Mouse (Mus musculus) c-Kit-positive CD71-negative TER-119-negative erythroid progenitor cells, embryonic 14.5 days (primary cell): ENCODE data around the gene Vmn1r195.
"Not testable (repeated sequence)": the region's sequence is repeated elsewhere in the genome, so short reads cannot be mapped to it uniquely, and the experiment has no call there.

Experiments used
- DNase-seq: peaks from one replicate; pipeline ENCODE4 v3.0.0-alpha.2; 2013; ENCODE audit warnings: low read depth

The Vmn1r195 gene

GRCm38 (mm10) chr13:22270222-22270621, at the start of gene Vmn1r195:
TSS of gene Vmn1r195 (plus strand) at chr13:22270522.
- not testable (repeated sequence) for DNase-seq

GRCm38 (mm10) chr13:22223060-22223459, 47.3 kb upstream of the Vmn1r195 start, which contains the start of gene Vmn1r193:
TSS of gene Vmn1r193 (minus strand) at chr13:22223160.
- DNase-seq = not testable (repeated sequence)

GRCm38 (mm10) chr13:22243915-22244314, 26.4 kb upstream of the Vmn1r195 start, which contains the start of gene Vmn1r194:
TSS of gene Vmn1r194 (plus strand) at chr13:22244215.
- DNase-seq = no peak

DNA sequence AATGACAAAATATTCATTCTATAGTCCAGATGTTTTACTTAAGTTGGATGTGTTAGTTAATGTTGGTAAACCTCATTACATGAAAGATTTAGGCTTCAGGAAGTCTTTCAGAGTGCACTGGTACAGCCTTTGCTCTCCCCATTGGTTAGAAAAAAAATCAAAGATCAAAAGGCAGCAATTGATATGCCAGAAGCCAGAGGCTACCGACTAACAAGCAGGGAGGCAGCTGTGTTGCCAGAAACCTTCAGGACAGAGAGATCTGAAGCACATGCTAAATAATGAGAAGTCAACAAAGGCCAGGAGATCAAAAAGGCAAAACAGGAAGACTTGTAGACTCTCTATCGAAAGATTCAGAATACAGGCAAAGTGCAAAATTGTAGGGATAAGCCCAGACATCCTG, 1.4 kb downstream of the Vmn1r195 start:
- no peak for DNase-seq

- DNase-seq = no peak
These were observed 14.3 kb downstream of the Vmn1r195 start for GRCm38 (mm10) chr13:22284578-22284977.

DNA sequence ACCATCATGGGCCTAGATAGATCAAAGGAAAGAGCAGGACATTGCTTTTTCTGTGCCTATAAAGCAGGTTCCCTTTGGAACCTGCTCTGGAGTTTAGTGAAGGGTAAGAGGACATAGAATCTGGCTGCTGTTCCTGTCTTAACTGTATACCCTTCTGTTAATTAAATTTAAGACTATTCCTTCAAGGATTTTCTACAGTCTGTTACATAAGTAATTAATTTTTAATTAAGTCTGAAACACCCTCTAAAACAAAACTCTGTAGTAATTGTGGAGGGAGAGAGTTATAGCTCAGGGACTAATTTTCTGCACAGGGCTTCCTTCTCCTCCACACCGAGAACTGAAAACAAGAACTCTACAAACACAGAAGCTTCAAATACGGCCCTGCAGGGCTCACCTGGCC, 19.3 kb downstream of the Vmn1r195 start, which contains the start of gene Vmn1r196:
Gene Vmn1r196 (plus strand): TSS at position 301 of the 400 bp plus-strand sequence.
- DNase-seq = no peak

DNA sequence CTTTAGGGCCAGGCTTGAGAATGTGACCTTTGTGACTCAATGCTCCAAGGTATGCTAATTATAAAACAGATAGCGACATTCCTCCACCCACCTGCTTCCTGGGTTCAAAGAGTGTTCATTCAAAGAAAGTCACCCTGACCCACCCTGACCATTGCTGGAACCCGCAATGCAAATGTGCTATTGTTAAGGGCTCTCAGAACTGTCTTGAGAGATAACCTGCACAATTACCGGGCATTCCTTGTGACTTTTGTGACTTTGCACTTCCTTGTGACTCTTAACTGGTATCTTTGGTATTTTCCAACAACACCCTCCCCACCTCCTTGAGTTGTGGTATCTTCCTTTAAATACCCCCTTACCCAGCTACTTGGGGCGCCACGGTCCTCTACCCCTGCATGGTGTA, 37.8 kb downstream of the Vmn1r195 start:
- not testable (repeated sequence) for DNase-seq

- DNase-seq = no peak
These were observed 45.0 kb downstream of the Vmn1r195 start for GRCm38 (mm10) chr13:22315361-22315760.

DNA sequence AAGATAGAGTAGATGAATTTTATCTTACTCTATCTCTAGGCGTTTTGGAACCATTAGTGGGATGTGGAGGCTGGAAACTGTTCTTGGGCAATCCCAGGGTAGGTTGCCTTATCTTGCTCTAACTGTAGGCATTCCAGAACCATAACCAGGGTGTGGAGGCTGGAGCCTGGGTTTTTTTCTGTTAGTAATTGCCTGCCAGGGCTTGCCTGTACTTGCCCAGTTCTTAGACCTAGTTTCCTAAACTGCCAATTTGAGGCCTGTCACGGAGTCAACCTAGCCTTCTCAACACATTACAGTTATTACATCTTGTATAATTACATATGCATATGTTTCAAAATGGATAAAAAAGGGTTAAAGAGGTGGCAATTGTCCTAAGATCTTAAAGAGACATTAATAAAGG, 47.0 kb downstream of the Vmn1r195 start:
- DNase-seq = no peak

DNA sequence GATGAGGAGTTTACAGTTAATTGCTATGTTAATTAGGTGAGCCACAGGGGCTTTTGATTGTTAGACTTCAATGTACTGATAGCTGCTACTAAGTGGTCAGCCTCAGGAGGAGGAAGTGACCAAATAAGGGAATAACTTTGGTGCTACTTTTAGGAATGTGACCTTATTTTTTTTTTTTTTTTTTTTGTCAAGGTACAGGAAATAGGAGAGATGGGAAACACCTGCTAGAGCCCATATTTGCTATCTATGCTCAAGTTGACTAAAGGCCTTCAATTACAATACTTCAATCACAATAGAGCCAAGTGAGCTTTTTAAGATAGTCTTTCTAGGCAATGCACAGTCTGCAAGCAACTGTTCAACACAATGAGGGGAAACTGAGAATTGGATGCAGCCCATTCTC, 49.8 kb downstream of the Vmn1r195 start:
- no peak for DNase-seq

DNA sequence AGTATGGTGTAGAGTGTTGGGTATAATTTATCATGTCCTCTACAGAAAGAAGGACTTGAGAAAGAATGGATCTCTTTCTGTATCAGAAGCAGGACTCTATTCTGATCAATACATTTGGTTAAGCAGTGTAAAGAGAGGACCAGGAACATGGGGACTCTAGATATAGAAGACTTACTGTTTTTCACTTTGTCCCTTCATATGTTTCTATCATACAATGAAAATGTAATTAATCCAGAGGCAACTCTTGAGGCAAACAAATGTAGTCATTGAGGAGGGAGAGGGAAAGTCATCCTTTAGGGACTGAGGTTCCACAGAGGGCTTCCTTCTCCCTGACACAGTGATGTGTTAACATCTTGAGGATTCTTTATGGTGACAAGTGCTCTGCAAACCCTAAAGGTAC, 54.0 kb downstream of the Vmn1r195 start, which contains the start of gene Vmn1r197:
Gene Vmn1r197 (plus strand): TSS at position 301 of the 400 bp plus-strand sequence.
- DNase-seq = no peak
